Mouse (Mus musculus): ENCODE measurements around the gene Ndufaf1.

DNA sequence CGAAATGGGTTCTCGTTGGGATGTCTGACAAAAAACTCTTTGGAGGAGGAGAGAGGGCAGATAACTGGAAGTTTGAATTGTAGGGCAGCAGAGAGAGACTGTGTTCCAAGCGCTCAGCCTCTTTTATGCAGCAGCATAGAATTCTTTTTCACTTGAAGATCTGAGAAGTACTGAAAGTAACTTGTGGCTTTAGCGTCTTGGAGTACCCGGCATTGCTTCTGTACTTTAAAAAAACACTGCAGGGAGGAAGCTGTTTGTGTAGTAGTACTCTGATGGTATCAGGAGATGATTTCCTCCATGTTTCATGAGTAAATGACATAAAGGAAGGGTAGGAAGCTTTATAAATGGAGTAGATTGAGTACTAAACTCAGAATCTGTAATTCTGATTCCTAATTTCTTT is 13.2 kb upstream of the Ndufaf1 start:
- TF ChIP-seq CTCF (conservative IDR thresholded peaks at IDR 0.05; ENCODE audit: low read length) = no peak
- TF ChIP-seq POU5F1 (IDR thresholded peaks at IDR 0.05; ENCODE audit: borderline replicate concordance, low read length) = no peak
- TF ChIP-seq NANOG (IDR thresholded peaks at IDR 0.05; ENCODE audit: borderline replicate concordance, low read length) = no peak
